Comparison of ENCODE assay signal across 21 mouse cellular contexts in genomic region chr2:109626864-109627263, GRCm38 (mm10). TPM values are rescaled to one million over a fixed set of nuclear protein-coding genes. Genes with fewer than 3 reads are reported as not detected.
DNase-seq lines count a peak whose midpoint lies in the region; ATAC-seq and TF ChIP-seq lines count a peak whose summit lies in the region.
"Had no signal": no experiment of that assay in that cellular context is flagged by ENCODE, and none has a peak within 500 bp of the region (broad histone marks: within the 10 kb centered on the region; RNA-seq: fewer than 3 reads in every experiment).

No protein-coding gene starts in this region.

- TF ChIP-seq CTCF in kidney, postnatal 0 days (IDR thresholded peaks at IDR 0.05; ENCODE audit: low read depth): no peak

- H3K4me2 ChIP-seq in kidney, postnatal 0 days (ENCODE audit: low read length): no peak overlapping the region
- H3K4me2 ChIP-seq: embryonic facial prominence, embryonic 15.5 days; heart, embryonic 13.5 days; hindbrain, embryonic 15.5 days had no signal

- no peaks in the 10 kb centered on the region for H3K36me3 ChIP-seq in kidney, postnatal 0 days (ENCODE audit: insufficient read depth, low read length)
- H3K36me3 ChIP-seq: embryonic facial prominence, embryonic 15.5 days; forebrain, embryonic 10.5 days; heart, embryonic 13.5 days; hindbrain, embryonic 15.5 days had no signal

- peak; percentile 1 for DNase-seq in adrenal gland, adult 8-10 months
- no peak for DNase-seq in adrenal gland, postnatal 4 days (ENCODE audit: low spot score in 2 of 2)
- peak; percentile 73 for DNase-seq in kidney, postnatal 0 days (ENCODE audit: low spot score)
- DNase-seq in kidney, postnatal 36 days: no peak
- peak; percentile 3 for DNase-seq in adrenal gland, postnatal 14 days
- no peak for DNase-seq in layer of hippocampus, adult 18-20 months (ENCODE audit: low spot score in 2 of 2)
- DNase-seq in right cerebral cortex, postnatal 4 days: no peak
- DNase-seq: cerebellum, adult 8-10 months; cerebellum, postnatal 14 days; embryo, embryonic 11 days; gastrocnemius, adult 2 months; gastrocnemius, postnatal 25 days; heart, postnatal 36 days had no signal

- H3K4me3 ChIP-seq in kidney, postnatal 0 days (replicated peaks; ENCODE audit: low read depth, low read length): no peak overlapping the region
- H3K4me3 ChIP-seq: embryonic facial prominence, embryonic 15.5 days; erythroblast, embryonic 14.5 days; forebrain, embryonic 10.5 days; gastrocnemius, adult 2 months; heart, embryonic 13.5 days; hindbrain, embryonic 15.5 days had no signal

- no peaks in the 10 kb centered on the region for H3K9me3 ChIP-seq in kidney, postnatal 0 days (replicated peaks; ENCODE audit: low read length)
- H3K9me3 ChIP-seq: embryonic facial prominence, embryonic 15.5 days; forebrain, embryonic 10.5 days; heart, embryonic 13.5 days; hindbrain, embryonic 15.5 days had no signal

- H3K27ac ChIP-seq in kidney, postnatal 0 days: no peak overlapping the region
- H3K27ac ChIP-seq: embryonic facial prominence, embryonic 15.5 days; forebrain, embryonic 10.5 days; gastrocnemius, adult 2 months; heart, embryonic 13.5 days; hindbrain, embryonic 15.5 days had no signal

- no peaks in the 10 kb centered on the region for H3K4me1 ChIP-seq in kidney, postnatal 0 days (replicated peaks; ENCODE audit: insufficient read depth, low read length)
- H3K4me1 ChIP-seq: embryonic facial prominence, embryonic 15.5 days; heart, embryonic 13.5 days had no signal

- peak; percentile 78; the same call in 1 of the 2 replicates for ATAC-seq in kidney, postnatal 0 days (replicated peaks; ENCODE audit: low FRiP score, low read depth)
- ATAC-seq: forebrain, embryonic 14.5 days had no signal

- no peak overlapping the region for H3K9ac ChIP-seq in kidney, postnatal 0 days (ENCODE audit: low read depth, low read length)
- H3K9ac ChIP-seq: embryonic facial prominence, embryonic 15.5 days; heart, embryonic 13.5 days; hindbrain, embryonic 15.5 days had no signal

- H3K27me3 ChIP-seq in kidney, postnatal 0 days (ENCODE audit: insufficient read depth, low read length): no peaks in the 10 kb centered on the region
- H3K27me3 ChIP-seq: embryonic facial prominence, embryonic 15.5 days; heart, embryonic 13.5 days; hindbrain, embryonic 15.5 days had no signal

- whole genome bisulfite sequencing in kidney, postnatal 0 days: 27% methylated on average over 6 of the region's 6 CpGs

RNA-seq across cellular contexts. Expression of gene Bdnf, which starts 47.6 kb away (rescaled TPM):
- under 1 TPM in 2 of 4 experiments, not detected in 2; 0.14 to 0.23 TPM for total RNA-seq in adrenal gland, adult 8-10 months (2022)
- total RNA-seq in adrenal gland, postnatal 4 days (2021): under 1 TPM; 0.28 to 0.31 TPM
- polyA plus RNA-seq in kidney, postnatal 0 days (2015; fragmentation: Nextera tagmentation; extraction: Ambion mirVana): 0.93 and 0.95 TPM in 2 replicates
- 0.34 and 0.41 TPM in 2 replicates for total RNA-seq in adrenal gland, postnatal 14 days (2021)
- total RNA-seq in layer of hippocampus, adult 18-20 months (2021): 10 to 100 TPM; 29.4 to 33.1 TPM
- total RNA-seq: common myeloid progenitor, adult 5-6 weeks; granulocyte monocyte progenitor cell, adult 5-6 weeks had no signal
- polyA plus RNA-seq: erythroblast, embryonic 14.5 days had no signal

Comparison
In these comparisons a context has a peak if more than half of its experiments do, and no peak if none do; other contexts are left out.
1. DNase-seq: peak in adrenal gland, adult 8-10 months (single experiment), kidney, postnatal 0 days (single experiment) and adrenal gland, postnatal 14 days (single experiment); none in adrenal gland, postnatal 4 days (0 of 2), kidney, postnatal 36 days (0 of 2), layer of hippocampus, adult 18-20 months (0 of 2) and right cerebral cortex, postnatal 4 days (single experiment).
2. RNA of gene Bdnf, which starts 47.6 kb away (total RNA-seq): 29.4 to 33.1 TPM in layer of hippocampus, adult 18-20 months; 0.34 to 0.41 TPM in adrenal gland, postnatal 14 days, 0.28 to 0.31 TPM in adrenal gland, postnatal 4 days and 0.14 to 0.23 TPM in adrenal gland, adult 8-10 months; every median in the first group is over 10 times any median in the second.